Mouse (Mus musculus): ENCODE results near the gene Eif5a.
A peak's percentile ranks its signal among the peaks of the same experiment; 100 is the strongest.
"Not testable (repeated sequence)": the region's sequence is repeated elsewhere in the genome, so short reads cannot be mapped to it uniquely, and the experiment has no call there.

Gene Eif5a

DNA sequence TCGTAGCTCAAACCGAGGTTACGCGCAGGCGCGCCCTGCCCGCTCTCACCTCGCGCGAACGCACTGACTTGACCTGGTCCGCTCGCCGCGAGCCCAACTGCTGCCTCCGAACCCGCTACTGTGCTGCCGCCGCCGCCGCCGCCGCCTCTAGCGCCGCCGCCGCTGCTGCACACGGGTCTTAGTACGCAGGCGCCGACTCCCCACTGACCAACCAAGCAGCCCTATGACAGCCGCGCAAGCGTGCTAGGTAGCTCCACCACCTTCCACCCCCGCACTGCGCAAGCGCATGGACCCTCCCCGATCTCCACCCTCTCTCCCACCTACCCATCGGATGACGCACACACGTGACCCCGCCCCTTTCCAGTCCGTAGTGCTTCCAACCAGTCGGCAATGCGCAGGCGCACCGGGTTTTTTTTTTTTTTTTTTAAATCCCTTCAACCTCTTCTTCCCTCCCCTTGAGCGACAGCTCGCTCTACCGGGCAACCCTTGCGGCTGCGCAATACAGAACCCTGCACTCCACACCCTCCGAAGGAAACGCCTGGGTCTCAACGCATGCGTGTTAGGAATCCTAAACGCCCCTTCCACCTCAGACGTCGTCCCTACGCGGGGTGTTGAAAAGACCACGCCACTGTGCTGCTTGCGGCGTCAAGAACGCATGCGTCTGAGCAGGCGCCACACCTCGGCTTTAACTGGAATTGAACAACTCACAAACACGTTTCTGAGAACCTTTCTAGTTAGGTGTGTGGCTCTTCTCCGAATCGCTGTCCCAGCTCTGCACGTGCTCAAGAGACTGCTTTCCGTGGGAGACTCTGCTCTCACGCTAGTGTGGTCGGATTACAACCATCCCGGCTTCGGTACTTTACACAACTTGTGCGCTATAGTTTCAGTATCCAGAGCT, at the start of gene Eif5a:
Gene Eif5a (minus strand): TSS at position 845 of the 898 bp plus-strand sequence.
- DNase-seq (ENCODE audit: extremely low spot score) = peak; percentile 100

DNA sequence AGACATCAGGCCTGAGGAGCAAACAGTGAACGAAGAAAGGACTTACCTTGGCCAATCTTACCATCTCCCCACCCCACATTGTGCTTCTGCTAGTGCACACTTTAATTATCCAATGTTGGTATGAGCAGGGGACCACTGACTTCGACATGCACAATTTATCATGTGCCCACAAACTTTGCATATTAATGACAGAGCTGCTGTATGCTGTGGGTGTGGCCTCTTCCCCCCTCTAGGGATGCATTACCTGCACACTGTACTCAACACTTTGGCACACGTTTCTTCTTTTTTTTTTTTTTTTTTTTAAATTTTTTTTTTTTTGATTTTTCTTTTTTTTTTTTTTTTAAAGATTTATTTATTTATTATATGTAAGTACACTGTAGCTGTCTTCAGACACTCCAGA, 49.0 kb upstream of the Eif5a start:
- no peak for DNase-seq (ENCODE audit: extremely low spot score)

DNA sequence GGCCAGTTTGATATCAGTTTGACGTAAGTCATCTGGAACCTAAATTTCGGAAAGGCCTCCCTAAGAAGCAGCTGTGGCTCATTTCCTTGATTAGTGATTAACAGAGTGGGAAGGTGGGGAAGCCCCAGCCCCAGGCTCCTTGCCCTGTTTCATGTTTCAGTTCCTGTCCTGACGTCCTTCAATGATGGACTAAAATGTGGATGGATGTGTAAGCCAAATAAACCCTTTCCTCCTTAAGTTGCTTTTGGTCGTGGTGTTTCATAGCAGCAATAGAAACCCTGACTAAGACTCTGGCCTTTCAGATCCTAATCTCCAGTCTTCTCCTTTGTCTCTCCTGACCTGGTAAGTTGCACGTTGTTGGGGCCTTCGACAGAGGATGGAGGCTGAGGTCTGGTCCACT, 48.5 kb upstream of the Eif5a start:
- DNase-seq (ENCODE audit: extremely low spot score) = no peak

DNA sequence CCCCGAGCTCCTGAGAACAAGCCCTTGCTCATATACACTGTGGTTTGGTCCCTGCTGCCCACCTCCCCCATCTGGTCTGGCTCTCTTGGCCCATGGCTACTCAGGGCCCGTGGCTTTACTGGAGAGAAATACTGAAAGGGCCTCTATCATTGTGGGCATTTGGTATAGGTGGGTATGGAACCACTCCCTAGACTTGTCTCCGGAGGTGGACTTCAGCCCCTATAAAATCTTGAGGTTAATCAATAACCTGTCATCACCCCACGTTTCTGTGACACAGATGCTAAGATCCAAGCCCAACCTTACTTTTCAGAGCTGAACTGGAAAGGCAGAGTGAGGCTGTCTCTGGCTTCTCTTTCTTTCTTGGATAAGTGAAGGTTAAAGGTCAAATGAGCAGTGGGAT, 47.0 kb upstream of the Eif5a start:
- no peak for DNase-seq (ENCODE audit: extremely low spot score)

DNA sequence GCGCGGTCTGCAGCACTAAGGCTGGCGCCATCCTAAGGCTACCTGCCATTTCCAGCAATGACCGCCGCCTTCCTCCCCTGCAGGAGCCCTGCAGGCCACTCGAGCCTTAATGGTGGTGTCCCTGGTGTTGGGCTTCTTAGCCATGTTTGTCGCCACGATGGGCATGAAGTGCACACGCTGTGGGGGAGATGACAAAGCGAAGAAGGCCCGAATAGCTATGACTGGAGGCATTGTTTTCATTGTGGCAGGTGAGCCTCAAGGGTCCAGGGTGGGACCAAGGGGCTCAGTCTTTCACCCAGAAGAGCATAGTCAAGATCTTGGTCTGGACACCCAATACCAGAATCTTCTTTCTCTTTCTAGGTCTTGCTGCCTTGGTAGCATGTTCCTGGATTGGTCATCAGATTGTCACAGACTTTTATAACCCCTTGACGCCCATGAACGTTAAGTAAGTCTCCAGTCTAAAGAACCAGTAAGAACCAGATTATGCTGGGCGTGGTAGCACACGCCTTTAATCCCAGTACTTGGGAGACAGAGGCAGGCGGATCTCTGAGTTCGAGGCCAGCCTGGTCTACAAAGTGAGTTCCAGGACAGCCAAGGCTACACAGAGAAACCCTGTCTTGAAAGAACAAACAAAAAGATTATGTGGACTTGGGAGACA, 45.2 kb upstream of the Eif5a start:
- no peak for DNase-seq (ENCODE audit: extremely low spot score)

DNA sequence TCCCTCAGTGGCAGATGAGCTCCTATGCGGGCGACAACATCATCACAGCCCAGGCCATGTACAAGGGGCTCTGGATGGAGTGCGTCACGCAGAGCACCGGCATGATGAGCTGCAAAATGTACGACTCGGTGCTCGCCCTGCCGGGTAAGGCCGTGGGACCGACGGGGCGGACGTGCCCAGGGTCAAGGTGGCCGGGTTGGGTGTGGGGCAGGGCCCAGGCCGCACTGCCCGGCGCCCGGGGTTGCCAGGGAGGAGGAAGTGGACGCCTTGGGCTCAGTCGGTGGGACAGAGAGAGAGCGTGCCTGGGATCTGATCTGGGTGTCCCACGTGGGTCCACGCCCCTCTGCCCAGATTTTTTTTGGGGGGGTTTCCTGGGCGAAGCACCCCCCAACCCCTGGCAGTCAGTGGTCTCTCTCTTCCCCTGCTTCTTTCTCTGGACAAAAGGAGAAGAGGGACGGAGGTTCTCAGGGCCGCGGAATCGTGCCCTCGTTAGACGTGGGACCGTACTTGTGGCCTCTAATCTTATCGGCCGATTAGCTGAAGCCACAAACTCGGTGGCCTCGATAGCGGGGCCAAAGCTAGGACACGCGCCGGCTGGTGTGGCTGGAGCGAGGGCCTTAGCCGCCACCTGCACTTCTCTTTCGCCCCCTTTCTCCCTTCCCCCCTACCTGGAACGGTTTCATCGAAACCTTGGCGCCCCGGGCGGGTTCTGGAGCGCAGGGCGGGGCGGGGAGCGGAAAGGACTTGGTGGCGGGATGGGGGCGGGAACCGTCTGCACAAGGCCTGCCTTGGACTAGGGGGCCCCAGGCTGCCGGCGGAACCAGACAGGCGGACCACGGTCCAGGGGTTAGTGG, 44.5 kb upstream of the Eif5a start:
- DNase-seq (ENCODE audit: extremely low spot score) = peak; percentile 50

DNA sequence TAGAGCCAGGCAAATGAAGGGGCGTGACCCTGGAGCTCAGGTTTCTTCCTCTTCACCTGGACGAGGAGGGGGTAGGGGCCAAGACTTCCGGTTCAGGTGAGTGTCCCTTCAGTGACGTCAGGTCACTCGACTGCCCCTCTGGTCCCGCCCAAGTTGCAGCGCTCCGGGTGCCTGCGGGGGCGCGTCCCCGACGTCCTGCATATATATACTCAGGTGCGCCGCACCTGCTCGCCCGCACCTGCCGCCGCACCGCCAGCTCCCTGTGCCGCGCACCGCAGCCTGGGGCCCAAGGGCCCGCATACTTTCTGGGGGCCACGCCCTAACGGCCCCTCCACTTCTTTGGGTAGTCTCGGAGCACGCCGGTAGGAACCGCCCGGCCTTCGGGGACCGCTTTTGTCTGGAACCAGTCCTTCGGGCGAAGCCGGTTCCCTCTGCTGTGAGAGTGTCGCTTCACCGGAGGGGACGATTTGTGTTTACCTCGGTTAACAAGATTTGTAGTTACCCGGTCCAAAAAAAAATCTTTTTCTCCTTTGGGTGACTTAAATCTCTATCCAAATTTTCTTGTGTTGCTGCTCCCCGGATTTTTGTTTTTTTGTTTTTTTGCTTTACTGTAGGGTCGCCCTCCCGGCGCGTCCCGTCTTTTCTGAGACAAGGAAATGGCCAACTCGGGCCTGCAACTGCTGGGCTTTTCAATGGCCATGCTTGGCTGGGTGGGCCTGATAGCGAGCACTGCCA, 43.7 kb upstream of the Eif5a start:
- peak; percentile 40 for DNase-seq (ENCODE audit: extremely low spot score)

DNA sequence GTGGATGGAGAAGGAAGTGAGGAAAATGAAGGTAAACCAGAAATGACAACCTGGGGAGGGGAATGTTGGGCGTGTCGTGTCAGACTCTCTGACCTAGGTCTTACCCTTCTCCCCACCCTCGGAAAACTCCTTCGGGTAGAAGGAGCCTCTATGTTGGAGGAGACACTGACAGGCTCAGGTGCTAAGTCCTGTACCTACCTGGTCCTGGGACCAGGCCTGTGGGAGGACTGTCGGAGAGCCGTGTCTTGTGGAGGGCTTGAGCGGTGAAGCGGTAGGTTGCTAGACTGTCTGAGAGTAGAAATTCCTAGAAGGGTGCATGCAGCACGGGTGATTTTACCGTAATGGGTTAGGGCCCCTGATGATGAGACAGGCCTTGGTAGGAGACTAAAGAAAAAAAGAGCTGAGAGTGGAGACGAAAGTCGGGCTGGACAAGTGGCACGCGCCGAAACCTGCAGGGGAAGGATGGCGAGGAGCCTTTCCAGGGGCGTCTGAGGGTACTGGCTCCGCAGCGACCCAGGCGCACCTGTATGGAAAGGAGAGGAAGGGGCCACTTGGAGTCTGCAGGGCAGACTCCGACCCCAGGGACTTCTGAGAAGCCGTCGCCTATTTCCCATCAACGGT, 43.0 kb upstream of the Eif5a start, which contains the start of gene Cldn7:
Gene Cldn7 (plus strand): TSS at position 130 of the 621 bp plus-strand sequence.
- peak; percentile 21 for DNase-seq (ENCODE audit: extremely low spot score)

DNA sequence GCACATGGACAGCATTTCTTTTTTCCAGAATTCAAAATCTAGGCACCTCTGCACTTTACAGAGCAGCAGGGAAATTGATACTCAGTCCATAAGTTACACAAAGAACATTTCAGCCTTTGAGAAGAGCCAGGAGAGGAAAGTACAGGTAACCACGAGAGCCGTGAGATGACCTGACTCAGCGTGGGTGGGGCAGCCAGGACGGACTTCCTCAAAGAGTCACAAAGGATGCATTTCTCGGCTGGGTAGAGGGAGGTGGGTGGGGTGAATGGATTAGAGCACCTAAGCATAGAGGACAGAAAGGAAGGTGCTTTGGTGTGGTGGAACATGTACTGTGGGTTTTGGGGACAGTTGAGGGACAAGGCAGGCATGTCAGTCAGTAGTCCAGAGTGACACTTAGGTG, 40.1 kb upstream of the Eif5a start:
- DNase-seq (ENCODE audit: extremely low spot score) = no peak

DNA sequence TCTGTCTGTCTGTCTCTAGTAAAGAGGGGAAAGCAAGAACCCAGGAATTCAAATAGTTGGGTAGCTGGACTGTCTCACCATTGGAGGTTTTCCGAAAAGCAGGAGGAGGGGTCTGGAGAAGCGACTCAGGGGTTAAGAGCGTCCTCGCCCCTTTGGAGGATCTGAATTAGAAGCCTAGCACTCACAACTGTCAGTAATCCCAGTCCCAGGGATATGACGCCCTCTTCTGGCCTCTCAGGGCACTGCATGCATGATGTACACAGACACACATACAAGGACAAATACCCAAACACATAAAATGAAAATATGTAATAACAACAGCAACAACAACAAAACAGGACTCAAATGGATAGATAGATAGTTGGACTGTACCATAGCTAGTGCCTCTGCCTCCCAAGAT, 38.9 kb upstream of the Eif5a start:
- DNase-seq (ENCODE audit: extremely low spot score) = no peak

DNA sequence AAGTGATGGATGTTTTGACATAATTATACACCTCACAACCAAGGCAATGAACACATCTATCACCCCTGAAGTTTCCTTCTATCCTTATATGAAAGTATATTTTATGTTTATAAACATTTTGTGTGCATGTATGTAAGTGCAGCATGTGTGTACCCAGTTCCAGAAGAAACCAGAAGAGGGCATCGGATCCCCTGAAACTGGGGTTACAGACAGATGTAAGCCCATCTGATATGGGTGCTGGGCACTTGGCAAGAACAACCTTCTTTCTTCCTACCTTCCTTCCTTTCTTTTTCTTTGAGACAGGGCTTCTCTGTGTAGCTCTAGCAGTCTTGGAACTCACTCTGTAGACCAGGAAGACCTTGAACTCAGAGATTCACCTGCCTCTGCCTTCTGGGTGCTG, 34.5 kb upstream of the Eif5a start:
- no peak for DNase-seq (ENCODE audit: extremely low spot score)

DNA sequence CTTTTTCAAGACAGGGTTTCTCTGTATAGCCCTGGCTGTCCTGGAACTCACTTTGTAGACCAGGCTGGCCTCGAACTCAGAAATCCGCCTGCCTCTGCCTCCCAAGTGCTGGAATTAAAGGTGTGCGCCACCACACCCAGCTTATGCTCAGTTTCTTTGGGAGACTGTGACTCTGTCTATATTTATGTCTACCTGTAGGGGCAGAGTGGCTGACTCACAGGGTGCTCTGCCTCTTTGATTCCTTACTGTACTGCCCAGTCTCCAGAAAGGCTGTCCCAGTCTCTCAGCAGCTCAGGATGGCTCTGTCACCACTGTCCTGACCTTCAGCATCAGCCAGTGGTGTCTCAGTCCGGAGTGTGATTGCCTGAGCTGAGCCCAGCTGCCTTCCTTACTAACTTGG, 33.9 kb upstream of the Eif5a start:
- not testable (repeated sequence) for DNase-seq (ENCODE audit: extremely low spot score)

DNA sequence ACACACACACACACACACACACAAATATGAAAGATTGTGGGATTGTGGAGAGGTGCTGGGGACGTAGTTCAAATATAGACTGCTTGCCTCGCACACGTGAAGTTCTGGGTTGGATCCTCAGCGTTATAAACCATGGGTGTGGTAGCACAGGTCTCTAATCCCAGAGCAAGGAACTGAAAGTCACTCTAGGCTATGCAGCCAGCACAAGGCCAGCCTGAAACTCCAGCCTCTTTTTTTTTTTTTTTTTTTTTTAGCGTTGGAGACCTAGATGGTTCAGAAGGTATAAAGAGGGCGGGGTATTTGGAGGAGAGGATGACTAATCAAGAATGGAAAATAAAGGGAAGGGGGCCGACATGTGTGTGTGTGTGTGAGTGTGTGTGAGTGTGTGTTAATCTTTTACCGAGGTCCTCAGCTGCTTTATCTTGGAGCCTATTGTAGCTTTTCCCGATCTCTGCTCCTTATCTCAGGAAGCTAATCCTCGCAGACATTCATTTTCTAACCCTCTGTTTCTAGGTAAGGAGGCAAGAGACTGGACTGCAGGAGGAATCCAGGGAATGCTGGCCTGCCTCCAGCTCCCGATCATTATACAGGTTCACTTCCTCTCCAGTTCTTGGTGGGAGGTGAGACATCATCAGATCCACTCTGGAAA, 31.6 kb upstream of the Eif5a start:
- DNase-seq (ENCODE audit: extremely low spot score) = no peak

DNA sequence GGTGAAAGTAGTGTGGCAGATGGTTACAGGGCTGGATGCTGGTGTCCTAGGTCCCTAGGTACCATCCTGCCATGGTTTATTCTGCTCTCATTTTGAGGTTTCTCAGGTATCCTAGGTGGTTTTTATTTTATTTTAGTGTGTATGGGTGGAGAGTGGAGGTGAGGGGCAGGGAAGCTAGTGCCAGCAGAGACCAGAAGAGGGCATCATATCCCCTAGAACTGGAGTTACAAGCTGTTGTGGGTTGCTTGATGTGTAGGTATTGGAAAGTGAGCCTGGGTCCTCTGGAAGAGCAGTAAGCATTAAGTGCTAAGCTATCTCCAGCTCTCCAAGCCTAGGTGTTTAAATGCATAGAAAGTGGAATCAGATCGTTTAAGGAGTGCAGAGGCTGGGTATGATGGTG, 30.5 kb upstream of the Eif5a start:
- DNase-seq (ENCODE audit: extremely low spot score) = no peak

DNA sequence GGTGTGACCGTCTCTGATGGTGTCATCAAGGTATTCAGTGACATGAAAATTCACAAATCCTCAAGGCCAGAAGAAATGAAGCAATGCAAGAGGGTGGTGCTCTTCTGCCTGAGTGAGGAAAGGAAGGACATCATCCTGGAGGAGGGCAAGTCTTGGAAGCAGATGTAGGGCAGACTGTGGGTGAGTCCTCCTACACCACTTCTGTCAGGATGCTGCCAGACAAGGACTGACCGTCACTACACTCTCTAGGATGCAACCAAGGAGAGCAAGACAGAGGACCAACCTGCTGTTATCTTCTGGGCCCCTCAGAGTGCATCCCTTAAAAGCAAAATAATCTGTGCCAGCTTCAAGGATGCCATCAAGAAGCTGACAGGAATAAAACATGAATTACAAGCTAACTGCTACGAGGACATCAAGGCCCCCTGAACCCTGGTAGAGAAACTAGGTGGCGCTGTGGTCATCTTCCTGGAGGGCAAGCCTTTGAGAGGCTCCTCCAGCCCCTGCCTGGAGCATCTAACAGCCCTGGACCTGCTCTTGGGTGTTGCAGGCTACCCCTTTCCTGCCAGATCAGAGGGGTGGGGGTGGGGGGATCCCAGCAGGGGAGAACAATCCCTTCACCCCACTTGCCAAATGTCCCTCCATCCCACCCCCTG, 29.2 kb upstream of the Eif5a start:
- DNase-seq (ENCODE audit: extremely low spot score) = peak; percentile 29

DNA sequence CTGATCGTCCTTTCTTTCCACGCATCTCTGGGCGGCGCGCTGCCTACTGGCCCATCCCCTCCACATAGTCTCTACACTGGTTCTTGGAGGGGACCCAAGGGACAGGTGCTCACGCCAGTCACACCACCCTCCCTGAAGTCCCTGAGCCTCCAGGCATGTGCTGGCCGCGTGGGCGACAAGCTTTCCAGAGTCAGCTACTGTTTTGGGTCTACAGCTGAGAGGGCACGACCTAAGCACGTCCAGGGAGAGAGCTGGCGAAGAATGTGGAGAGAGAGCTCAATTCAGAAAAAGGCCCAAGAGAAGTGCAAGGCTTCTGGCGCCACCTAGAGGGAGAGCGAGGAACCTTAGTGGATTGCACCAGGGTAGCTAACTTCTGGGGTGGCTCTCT, 27.0 kb upstream of the Eif5a start:
- DNase-seq (ENCODE audit: extremely low spot score) = peak; percentile 90

DNA sequence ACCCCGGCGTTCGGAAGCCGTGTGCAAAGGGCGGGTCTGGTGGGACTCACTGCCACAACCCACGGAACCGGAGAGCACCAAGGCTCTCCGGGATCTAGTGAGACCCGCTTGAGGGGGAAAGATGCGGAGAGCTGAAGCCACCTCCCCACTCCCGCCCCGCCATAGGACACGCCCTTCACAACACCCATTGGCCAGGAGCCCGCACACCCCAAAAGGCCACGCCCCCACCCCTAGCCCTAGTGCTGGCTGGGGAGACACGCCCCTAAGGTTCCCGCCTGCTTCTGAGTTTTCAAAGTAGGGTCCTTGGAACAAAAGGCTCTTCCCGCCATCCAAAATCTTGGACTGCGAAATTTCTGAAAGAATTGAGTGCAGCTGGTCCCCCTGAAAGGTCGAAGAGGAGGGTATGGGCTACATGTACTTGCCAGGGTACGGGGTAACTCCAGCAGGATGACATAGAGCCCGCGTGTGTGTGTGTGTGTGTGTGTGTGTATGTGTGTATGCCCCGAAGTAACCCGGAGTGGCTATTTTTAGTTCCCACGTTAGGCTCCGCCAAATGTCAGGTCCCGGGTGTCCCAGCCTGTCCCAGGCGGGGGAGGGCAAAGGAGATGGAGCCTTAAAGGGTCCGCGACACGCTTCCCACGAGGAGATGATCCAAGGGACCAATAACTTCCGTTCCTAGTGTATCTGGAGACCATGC, 26.5 kb upstream of the Eif5a start, which contains the start of gene Slc2a4:
Gene Slc2a4 (minus strand): TSS at position 123 of the 697 bp plus-strand sequence.
- peak; percentile 97 for DNase-seq (ENCODE audit: extremely low spot score)

DNA sequence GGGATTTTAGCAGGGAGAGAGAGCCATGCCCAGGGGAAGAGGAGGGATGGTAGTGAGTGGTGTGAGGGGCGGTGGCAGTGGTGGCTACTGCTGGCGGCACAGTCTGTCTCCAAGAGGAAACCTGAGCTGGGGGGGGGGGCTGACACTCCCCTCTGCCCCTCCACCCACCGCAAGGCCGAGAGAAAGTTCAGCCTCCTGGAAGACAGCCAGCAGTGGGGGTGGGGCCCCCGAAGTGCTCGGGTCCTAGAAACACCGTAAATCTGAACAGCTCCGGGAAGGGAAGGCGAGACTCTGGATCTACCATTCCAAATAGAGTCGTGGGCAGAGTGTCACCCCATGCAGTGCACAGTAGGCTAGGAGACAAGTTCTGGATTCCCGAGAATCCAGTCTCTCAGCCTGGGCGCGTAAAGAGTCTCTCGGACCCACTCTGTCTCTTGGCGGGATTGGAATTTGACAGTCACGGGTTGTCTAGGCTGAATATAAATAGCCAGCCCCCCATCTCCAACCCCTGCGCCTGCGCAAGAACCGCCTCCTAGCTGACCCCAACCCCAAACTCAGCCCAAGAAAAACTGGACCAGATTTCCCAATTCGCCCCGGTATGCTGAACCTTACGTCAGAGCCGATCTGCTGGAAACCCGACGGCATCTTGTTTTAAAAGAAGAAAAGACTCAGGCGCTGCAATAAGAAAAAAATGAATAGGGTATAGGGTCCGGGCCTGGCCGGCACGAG, 25.7 kb upstream of the Eif5a start:
- DNase-seq (ENCODE audit: extremely low spot score) = no peak
